Mouse (Mus musculus): ENCODE measurements around the gene Arrb1. TPM values are rescaled to one million over a fixed set of nuclear protein-coding genes. Genes with fewer than 3 reads are reported as not detected.

The Arrb1 gene
- total RNA-seq, 2 experiments from 2014 or later, result 23.3 to 24.3 TPM

DNA sequence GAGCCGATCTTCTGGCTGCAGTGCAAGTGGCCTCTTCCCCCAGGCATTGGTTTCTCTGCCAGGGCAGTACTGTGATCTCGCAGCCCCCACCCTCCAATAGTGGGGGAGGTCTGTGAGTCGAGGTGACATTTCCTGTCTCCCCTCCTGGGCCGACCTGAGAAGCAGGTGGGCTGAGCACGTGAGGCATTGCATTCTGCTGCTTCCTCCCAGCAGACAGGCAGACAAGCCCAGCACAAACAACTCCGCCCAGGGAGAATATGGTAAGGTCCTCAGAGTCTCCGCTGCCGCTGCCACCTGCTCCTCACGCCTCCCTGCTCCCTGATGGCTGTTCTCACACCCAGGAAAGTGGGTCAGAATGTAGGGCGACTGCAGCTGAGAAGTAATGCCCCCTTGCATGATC is 37.7 kb downstream of the Arrb1 start:
- intact Hi-C loops (cut with DNase I), result no loop called here
- DNase-seq, result no peak

DNA sequence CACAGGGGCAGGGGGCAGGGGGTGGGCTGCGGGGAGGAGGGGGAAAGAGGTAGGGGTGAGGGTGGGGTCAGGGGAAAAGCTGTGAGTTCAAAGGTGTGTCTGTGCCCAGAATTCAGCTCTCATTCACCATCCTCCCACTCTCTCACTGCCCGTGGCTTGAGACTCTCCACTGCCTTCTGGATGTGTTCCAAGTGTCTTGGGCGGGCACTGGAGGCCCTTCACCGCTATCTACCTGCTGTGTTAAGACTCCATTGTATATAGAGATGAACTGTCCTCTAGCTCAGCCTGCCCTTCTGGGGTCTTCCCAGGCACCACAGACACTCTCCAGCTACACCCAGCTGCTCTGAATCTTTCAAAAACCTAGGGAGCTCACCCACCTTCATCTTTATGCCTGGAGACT is 38.1 kb downstream of the Arrb1 start:
- DNase-seq, result no peak
- intact Hi-C loops (cut with DNase I), result no loop called here

DNA sequence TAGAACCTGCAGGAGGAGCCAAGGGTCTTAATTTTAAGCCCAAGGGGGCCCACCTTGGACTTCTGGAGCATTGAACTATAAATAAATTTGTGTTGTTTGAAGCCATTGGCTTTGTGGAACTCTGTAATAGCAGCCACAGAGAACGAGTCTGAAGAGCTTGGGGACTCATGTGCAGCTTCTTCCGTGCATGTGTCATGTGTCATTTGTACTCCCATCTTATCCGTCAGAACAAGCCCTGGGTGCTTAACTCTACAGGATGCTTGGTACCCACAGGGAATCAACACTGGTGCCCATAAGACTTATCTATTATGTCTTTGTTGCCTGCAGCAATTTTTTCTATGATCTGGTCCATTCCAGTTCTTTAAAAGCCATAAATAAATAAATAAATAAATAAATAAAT is 43.0 kb downstream of the Arrb1 start:
- DNase-seq, result no peak
- intact Hi-C loops (cut with DNase I), result no loop called here

DNA sequence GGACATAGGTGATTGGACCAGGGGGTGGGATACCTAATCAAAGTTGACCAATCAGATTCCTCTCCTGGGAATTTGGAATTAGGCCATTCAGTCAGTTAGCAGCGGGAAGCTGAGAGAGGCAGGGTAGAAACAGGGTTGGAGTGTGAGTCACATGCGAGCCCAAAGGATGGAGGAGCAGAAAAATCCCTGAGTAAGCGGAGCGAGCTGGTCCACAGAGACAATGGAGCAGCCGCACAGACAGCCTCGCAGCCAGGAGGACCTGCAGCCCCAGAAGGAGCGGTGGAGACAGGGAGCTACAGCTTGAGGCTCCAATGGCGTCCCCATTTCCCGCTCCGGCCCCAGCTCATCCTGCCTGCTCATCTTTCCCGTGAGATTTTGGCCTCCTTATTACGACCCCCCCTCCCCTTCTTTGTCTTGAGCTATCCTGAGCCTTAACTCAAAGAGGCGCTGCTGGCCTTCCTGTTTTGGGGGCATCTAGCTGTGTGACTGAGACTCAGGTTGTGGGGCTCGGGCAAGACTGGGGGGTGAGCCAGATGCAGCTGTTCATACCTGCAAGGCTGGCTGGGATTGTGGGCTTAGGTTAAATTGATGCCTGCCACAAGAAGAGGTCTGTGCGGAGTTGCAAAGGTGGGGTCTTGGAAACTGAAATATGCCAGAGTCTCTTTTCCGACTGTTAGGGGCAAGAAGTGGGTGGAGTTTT is 44.4 kb downstream of the Arrb1 start:
- intact Hi-C loops (cut with DNase I), result no loop called here
- no peak for DNase-seq

DNA sequence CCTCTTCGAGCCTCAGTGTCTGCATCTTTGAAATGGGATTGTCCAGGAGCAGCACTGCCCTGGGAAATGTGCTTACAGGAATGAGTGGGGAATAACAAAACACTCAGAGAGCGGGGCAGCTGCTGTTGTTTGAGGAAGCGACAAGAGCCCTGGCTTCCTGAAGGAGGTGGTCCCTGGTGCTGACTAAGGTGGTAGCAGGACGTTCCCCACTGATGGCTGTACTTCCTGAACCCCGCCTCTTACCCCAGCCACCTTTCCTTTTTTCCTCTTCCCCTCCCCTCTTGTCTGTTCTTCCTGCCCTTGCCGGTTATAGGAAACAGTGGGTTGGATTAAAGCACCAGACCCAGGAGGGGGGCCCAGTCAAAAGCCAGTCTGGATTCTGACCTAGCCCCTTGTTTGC is 45.0 kb downstream of the Arrb1 start:
- intact Hi-C loops (cut with DNase I), result no loop called here
- DNase-seq, result no peak

DNA sequence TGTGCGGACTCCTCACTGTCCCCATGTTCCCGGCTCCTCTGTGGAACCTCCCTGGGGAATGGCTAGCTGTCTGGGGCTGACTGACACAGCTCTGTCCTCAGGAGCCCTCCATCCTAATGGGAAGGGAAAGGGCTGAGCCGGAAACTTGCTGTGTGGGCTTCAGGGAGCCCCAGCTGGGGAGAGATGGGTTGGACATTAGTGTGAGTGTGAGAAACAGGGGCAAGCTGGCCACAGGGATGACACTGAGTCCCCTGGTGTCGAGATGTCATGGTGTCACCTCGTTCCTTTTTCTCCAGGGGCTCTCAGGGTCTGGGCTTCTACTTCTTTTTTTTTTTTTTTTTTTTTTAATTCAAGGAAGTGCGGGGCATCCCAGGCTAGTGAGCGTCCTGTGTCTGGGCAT is 47.0 kb downstream of the Arrb1 start:
- no peak for DNase-seq

DNA sequence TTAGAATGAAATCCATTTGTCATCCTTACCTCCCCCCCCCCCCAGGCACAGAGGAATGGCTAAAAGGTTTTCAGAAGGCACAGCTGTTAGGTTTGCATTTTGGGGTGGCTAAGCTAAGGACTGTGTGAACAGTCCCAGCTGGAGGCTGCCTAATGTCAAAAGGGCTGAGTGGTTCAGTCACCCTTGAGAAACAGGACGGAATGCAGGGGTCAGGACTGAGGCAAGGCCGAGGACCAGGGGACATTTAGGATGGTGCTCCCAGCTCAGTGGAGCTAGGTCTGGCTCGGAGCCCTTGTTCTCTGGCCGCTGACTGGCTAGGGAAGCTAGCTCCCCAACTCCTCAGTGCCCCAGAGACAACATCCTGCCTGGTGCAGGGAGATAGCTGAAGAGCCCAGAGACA is 47.6 kb downstream of the Arrb1 start:
- intact Hi-C loops (cut with DNase I), result no loop called here
- no peak for DNase-seq

More for the DNA sequence above, 47.0 kb downstream of the Arrb1 start:
- intact Hi-C loops (cut with DNase I), result no loop called here

DNA sequence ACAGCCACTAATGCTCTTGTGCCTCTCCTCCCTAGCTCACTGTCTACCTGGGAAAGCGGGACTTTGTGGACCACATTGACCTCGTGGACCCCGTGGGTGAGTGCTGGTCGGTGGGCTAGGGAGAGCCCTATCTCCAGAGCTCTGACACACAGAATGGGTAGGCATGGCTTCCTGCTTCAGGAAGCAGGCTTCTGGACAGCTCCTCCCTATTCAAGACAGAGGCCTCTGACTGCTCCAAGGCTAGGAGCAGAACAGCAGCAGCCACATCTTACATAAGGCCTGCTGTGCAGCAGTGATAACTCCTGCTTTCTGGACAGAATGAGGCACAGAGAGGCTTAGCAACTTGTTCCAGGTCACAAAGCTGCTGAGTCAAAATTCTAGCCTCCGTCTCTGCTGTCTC is 48.4 kb downstream of the Arrb1 start:
- intact Hi-C loops (cut with DNase I), result no loop called here
- DNase-seq, result no peak

DNA sequence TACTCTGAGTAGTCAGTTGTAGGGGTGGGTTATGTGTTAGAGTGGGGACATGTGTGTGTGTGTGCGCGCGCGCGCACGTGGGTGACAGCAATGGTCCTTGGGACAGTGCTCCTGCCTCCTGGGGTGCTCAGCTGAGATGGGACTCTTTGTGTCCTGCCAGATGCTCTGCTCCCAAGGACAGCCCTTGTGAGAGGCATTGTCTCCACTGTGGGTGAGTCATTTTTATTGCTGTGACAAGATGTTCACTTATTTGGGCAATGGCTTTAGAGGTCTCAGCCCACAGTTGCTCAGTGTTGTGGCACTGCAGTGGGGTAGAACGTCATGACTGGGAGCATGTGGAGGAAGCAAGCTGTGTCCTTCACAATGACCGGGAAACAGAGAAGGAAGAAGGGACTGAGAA is 50.7 kb downstream of the Arrb1 start:
- no peak for DNase-seq
- intact Hi-C loops (cut with DNase I), result no loop called here

DNA sequence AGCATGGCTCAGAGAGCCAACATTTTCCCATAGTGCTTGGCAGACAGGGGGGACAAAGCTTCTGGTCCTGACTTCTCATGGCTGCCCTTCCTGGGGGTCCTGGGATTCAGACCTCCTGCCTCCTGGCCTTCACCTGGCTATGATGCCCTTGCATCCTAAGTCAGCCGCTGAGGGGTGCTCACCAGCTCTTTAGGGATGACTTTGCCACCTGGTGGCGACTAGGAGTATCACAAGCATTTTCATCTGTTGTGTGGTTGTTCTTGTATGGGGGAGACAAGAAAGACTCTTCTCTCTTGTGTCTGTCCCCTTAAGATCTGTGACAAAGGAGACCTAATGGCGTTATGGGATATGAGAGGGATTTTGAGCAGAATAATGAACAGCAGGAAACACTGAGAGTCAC is 54.8 kb downstream of the Arrb1 start:
- peak; percentile 70 to 78 for DNase-seq
- intact Hi-C loops (cut with DNase I), result loop anchor here (1.0 to 2.0 kb wide), 2 partner anchors 33 to 90 kb away; no protein-coding TSS in a partner anchor

DNA sequence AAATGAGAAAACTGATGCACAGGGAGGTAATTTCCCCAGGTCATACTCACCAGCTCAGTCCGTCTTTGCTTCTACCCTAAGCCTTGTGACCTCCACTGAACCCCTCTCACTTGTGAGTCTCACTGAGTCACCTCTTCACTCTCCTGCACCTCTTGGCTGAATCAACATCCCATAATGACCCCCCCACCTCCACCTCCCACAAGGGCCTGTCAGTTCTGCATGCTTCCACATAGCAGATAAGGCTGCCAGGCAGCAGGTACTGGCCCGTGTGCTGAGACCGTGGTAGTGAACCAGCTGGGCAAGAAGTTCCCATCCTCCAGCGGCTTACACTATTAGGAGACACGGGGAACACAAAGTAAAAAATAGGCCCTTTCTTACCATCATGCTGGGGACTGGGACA is 55.4 kb downstream of the Arrb1 start:
- no peak for DNase-seq
- intact Hi-C loops (cut with DNase I), result loop anchor here (1.0 to 2.0 kb wide), 2 partner anchors 34 to 90 kb away; no protein-coding TSS in a partner anchor

DNA sequence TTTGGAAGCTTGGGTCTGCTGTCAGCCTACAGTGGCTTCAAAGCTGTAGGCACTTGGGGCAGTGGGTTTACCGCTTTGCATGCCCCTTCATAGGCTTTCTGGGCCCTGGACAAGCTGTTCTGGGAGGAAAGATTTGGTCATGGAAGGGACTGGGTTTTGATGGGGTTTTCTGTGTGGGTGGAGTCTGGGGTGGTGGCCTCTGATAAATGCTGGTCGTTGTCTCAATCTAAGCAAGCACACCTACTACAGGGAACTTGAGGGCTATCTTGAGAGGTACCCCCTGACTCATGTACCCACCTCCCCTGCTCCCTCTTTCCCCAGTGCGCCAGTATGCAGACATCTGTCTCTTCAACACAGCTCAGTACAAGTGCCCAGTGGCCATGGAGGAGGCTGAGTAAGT is 57.4 kb downstream of the Arrb1 start:
- intact Hi-C loops (cut with DNase I), result no loop called here

DNA sequence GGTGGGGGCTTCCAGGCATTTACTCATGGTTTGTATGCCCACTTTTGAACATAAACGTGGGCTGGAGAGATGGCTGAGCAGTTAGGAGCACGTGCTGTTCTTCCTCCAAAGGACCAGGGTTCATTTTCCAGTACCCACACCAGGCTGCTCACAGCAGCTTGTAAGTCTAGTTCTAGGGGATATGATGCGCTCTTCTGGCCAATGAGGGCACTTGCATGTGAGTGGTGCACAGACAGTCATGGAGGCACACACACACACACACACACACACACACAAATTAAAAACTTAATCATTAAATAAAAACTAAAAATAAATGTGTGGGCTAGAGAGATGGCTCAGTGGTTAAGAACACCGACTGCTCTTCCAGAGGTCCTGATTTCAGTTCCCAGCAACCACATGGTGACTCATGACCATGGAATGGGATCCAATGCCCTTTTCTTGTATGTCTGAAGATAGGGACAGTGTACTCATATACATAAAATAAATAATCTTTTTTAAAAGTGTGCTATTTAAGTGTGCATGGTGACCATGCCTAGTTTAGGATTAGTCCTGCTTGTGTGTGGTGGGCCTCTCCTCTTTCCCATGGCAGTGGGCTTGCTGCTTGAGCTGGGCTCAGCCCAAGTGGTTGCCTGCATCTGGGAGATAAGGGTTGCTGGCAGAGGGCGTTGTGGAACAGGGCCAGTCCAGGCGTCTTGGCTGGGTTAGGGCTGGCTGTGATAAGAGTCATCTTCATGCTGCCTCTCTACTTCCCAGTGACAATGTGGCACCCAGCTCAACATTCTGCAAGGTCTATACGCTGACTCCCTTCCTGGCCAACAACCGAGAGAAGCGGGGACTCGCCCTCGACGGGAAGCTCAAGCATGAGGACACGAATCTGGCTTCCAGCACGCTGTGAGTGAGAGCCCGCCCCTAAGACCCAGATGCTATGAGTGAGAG is 58.9 kb downstream of the Arrb1 start:
- intact Hi-C loops (cut with DNase I), result no loop called here
- DNase-seq, result no peak

More for the DNA sequence above, 57.4 kb downstream of the Arrb1 start:
- DNase-seq, result no peak

DNA sequence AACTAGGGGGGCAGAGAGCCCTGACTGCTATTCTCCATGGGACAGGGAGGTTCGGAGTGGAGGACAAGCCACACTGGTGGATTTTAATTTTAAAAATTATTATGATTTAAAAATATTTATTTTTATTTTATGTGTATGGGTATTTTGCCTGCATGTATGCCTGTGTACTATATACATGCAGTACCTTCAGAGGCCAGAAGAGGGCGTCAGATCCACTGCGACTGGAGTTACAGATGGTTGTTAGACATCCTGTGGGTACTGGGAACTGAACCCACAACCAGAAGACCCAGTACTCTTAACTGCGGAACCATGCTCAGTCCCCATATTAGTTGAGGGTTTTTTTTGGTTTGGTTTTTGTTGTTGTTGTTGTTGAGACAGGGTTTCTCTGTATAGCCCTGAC is 63.5 kb downstream of the Arrb1 start:
- no peak for DNase-seq
- intact Hi-C loops (cut with DNase I), result no loop called here

DNA sequence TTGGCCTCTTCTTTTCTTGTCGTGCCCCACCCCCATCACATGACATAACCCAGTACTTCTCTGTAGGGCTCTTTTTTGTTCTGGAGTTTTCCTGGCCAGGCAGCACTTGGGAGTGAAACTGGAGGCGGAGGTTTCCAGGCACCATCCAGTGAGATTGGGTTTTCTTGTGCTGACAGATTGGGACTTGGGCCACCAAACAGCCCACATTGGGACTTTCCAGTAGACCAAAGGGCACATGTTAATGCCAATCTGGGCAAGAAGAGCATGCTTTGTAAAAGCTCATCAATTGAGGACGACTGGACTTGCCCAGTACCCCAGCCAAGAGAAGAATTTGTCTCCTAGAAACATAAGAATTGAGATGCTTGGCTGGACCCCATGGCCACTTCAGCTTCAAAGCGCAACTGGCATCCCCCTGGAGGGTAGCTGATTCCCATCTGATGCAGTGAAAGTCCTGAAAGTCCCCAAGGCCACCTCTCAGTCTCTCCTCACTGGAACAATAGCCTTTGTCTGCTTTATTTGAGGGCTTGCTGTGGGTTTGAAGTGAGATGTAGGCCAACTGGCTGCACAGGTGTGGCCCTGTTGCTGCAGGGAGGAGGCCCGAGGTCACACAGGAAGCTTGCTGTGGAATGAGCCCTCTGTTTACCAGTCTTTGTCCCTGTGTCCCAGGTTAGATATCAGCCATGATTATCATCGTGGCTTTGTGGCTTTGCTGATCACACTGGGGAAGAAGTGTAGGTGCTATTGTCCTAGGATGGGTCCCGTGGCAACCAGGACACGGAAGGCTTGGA is 68.8 kb downstream of the Arrb1 start:
- DNase-seq, result no peak
- intact Hi-C loops (cut with DNase I), result no loop called here

DNA sequence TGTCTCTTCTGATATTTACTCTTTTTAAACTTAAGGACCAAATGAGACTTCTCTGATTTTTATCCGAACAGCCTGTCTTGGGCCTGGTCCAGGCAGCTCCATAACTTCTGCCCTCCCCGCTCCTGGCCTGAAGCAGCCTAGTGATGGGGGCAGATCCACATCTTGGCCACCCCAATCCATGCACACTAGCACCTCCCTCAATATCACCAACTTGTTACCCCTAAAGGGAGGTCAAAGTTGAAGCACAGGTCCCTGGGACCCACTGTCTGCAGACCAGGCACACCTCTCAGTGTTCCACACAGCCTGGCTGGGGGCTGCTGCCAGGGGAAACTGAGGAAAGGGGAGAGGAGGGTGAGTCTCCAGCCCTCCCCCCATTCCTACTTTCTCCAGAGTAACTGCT is 69.8 kb downstream of the Arrb1 start:
- intact Hi-C loops (cut with DNase I), result no loop called here
- no peak for DNase-seq

DNA sequence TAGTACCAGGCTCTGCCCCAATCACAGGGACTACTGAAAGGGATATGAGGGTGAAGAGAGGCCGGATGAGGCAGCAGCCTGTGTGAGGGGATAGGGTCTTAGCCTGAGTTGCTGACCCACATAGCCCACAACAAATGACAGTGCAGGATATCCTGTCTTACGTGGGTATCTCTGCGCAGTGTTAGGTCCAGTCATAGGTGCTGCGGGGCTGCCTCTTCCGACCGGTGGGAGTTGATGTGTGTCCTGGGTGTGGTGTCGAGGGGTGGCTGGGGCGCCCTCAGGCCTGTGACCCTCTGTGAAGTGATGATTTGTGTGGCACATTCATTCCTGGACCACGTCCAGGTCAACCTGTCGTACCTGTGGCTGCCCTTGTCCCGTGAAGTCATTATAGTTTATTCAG is 71.0 kb downstream of the Arrb1 start:
- DNase-seq, result no peak
- intact Hi-C loops (cut with DNase I), result no loop called here

DNA sequence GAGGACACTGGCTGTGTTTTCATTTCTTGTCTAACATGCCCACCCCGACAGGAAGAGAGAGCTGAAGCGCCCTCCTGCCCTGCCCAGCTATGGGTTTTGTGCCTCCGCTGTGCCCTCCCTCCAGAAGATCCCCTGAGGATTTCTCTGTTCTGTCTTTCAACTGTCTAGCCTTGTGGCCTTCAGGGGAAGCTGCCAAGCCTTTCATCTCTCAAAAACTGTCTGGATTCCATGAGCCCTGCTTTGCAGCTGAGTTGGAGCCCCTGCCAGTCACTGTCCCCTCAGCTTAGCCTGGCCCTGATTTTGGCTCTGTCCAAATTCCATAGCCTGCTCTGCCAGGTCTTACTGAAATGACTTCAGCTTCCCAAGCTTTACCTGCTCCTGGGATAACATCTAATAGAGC is 71.5 kb downstream of the Arrb1 start:
- intact Hi-C loops (cut with DNase I), result no loop called here
- DNase-seq, result no peak

DNA sequence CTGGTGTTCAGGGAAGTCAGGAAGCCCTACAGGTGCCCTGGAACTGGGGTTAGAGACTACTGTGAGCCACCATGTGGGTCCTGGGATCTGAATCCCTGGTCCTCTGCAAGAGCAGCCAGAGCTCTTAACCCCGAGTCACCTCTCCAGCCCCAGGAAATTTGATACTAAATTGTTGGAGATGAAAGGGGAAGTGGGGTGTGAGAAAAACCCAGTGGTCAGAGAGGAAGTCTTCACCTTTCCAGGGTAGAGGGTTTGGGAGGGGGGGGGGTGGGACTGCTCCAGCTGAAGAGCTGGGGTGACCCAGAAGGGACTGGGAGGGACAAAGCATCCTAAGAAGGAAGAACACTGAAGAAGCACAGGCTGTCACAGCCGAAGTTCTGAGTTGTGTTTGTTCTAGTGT is 72.4 kb downstream of the Arrb1 start:
- DNase-seq, result no peak
- intact Hi-C loops (cut with DNase I), result no loop called here

DNA sequence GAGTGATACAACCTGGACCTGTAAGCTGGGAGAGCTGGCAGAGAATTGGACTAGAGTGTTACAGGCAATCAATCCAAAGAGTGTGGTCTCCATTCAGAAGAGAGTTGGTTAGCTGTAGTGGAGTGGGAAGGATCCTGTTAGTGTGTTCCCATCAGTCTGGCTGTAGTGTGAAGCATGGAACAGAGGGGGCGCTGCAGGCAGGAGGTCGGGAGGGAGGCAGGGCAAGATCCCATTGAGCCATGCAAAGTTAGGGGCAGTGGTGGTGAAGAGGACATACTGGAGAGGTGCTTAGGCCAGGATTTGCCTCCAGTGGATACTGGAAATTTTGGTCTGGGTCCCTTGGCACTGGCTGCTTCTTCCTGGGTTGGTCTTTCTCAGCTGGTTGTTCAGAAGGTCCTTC is 83.0 kb downstream of the Arrb1 start:
- intact Hi-C loops (cut with DNase I), result loop anchor here (2.0 kb wide), 2 partner anchors 181 to 259 kb away; no protein-coding TSS in a partner anchor
- no peak for DNase-seq

DNA sequence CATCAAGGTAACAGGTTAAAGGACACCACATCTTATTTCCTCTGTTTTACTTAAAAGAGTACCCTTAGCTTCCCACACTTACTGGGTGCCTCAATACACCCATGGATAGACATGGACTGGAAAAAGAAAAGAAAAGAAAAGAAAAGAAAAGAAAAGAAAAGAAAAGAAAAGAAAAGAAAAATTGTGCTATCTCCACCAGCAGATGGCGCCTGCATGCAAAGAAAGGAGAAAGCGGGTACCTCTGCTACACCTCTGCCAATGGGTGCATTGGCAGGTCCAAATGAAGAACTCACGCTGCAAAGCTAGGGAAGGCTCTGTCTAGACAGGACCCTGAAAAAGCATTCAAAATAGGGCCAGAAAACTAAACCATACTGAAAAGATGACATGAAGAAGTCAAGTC is 83.6 kb downstream of the Arrb1 start:
- intact Hi-C loops (cut with DNase I), result loop anchor here (2.0 kb wide), 2 partner anchors 180 to 258 kb away; no protein-coding TSS in a partner anchor
- DNase-seq, result peak; percentile 41 to 44
